Mouse (Mus musculus): Measurements from ENCODE around the gene BC005537. TPM values are rescaled to one million over a fixed set of nuclear protein-coding genes. Genes with fewer than 3 reads are reported as not detected.

The BC005537 gene
- total and polyA plus RNA-seq, 2 experiments from 2014 or later, result 14.0 to 43.9 TPM

DNA sequence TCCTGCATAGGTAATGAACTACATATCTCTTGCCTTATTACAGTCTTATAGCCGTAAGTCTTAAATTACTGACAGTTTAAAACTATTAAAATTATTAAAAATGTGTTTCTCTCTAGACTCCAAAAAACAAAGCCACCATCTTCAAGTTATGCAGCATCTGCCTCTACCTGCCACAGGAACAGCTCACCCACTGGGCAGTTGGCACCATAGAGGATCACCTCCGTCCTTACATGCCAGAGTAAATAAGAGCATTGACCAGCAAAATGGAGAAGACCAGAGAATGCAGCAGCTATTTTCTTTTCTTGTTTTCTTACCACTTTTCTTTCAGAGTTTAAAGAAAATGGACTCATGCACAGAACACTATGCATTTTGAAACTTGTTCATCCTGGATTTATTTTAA, 11.1 kb downstream of the BC005537 start:
- ATAC-seq (ENCODE audit: insufficient read depth, low read depth), result no peak
- no peak overlapping the region for H3K9ac ChIP-seq (replicated peaks; ENCODE audit: low read depth, low read length)
- no peak overlapping the region for H3K27ac ChIP-seq (ENCODE audit: low read depth)
- no peaks in the 10 kb centered on the region for H3K4me1 ChIP-seq (ENCODE audit: control insufficient read depth, insufficient read depth)
- TF ChIP-seq EP300 (IDR thresholded peaks at IDR 0.05; ENCODE audit: low read depth), result no peak
- TF ChIP-seq CTCF (IDR thresholded peaks at IDR 0.05; ENCODE audit: low read depth), result no peak
- H3K27me3 ChIP-seq (ENCODE audit: control insufficient read depth, insufficient read depth, low read length), result no peaks in the 10 kb centered on the region
- DNase-seq (ENCODE audit: low spot score), result no peak
- no peak overlapping the region for H3K4me3 ChIP-seq (ENCODE audit: low read depth, low read length)
- H3K9me3 ChIP-seq (replicated peaks; ENCODE audit: control insufficient read depth, low read length), result no peaks in the 10 kb centered on the region
- no peak overlapping the region for H3K4me2 ChIP-seq (ENCODE audit: low read depth, low read length)
- WGBS, result 89% methylated on average over 2 of the region's 2 CpGs
- H3K36me3 ChIP-seq (replicated peaks; ENCODE audit: control insufficient read depth, insufficient read depth, low read length), result peaks cover 69% of the 10 kb centered on the region

DNA sequence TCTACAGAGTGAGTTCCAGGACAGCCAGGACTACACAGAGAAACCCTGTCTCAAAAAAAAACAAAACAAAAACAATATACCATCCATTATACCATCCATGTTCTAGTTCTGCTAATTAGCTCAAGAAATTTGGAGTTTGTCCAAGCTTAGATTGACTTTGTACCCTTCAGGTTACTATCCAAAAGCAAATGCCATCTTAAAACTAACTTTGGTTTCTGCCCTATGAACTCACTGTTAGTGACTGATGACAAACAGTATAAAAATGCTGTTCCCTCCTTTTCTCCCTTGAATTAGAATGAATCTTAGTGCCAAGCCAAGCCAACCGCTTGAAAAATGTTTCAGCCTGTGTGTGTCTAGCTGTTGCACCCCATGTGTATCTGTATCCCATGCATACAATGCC, 13.2 kb downstream of the BC005537 start:
- no peaks in the 10 kb centered on the region for H3K27me3 ChIP-seq (ENCODE audit: control insufficient read depth, insufficient read depth, low read length)
- WGBS, result 83% methylated on average over 1 of the region's 1 CpGs
- no peak for TF ChIP-seq CTCF (IDR thresholded peaks at IDR 0.05; ENCODE audit: low read depth)
- TF ChIP-seq EP300 (IDR thresholded peaks at IDR 0.05; ENCODE audit: low read depth), result no peak
- H3K4me1 ChIP-seq (ENCODE audit: control insufficient read depth, insufficient read depth), result no peaks in the 10 kb centered on the region
- H3K4me2 ChIP-seq (ENCODE audit: low read depth, low read length), result no peak overlapping the region
- H3K9ac ChIP-seq (replicated peaks; ENCODE audit: low read depth, low read length), result no peak overlapping the region
- no peaks in the 10 kb centered on the region for H3K9me3 ChIP-seq (replicated peaks; ENCODE audit: control insufficient read depth, low read length)
- DNase-seq (ENCODE audit: low spot score) (no peak), ATAC-seq (ENCODE audit: insufficient read depth, low read depth) (no peak)
- H3K27ac ChIP-seq (ENCODE audit: low read depth), result no peak overlapping the region
- no peak overlapping the region for H3K4me3 ChIP-seq (ENCODE audit: low read depth, low read length)
- H3K36me3 ChIP-seq (replicated peaks; ENCODE audit: control insufficient read depth, insufficient read depth, low read length), result peaks cover 68% of the 10 kb centered on the region

DNA sequence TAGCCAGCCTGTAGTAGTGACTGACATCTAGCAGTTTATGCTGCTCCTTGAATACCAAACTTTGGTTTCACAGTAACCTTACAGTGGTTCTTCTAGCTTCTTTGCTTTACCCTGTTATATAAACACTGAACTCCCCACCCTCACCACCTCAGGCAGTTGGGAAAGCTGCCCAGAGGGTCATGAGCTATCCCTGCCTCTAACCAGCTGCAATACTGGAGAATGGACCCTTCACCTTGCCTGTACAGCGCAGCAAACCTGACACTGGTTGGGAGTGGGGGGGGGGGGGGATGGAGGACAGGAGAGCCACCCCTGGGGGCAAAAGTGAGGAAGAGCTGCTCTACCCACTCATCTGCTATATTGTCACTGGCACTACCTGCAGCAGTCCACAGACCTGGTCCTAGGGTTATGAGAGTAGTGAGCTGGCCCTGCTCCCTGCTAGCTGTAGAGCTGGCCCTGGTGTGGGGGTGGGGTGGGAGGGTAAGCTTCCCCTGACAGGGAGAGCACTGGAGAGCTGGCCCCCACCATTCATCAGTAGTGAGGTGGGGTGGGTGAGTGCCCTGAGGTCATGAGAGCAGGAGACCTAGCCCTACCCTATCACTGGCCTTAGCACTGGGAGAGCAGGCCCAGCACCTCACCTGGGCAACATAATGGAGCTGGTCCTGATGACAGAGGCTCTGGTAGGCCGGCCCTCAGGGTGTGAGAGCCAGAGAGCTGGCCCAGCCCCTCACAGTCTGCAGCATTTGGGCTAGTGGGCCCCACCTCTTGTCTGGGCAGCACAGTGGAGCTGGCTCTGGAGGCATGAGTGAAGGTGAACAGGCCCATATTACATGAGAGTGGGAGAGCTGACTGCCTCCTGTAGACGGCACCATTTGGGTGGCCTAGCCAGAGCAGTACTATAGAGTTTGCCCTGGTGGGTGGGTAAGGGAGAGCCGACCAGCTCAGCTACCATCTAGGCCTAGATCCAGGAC, 15.0 kb downstream of the BC005537 start:
- Histone ChIP-seq H3K4me2 (ENCODE audit: low read depth, low read length) (no peak overlapping the region), H3K4me1 (ENCODE audit: control insufficient read depth, insufficient read depth) (no peaks in the 10 kb centered on the region), H3K27me3 (ENCODE audit: control insufficient read depth, insufficient read depth, low read length) (no peaks in the 10 kb centered on the region), H3K4me3 (ENCODE audit: low read depth, low read length) (no peak overlapping the region), H3K9me3 (replicated peaks; ENCODE audit: control insufficient read depth, low read length) (no peaks in the 10 kb centered on the region), H3K9ac (replicated peaks; ENCODE audit: low read depth, low read length) (no peak overlapping the region), H3K27ac (ENCODE audit: low read depth) (no peak overlapping the region), H3K36me3 (replicated peaks; ENCODE audit: control insufficient read depth, insufficient read depth, low read length) (peaks cover 61% of the 10 kb centered on the region)
- no peak for DNase-seq (ENCODE audit: low spot score)
- peak; percentile 49 for ATAC-seq (ENCODE audit: insufficient read depth, low read depth)
- TF ChIP-seq CTCF (IDR thresholded peaks at IDR 0.05; ENCODE audit: low read depth) (no peak), EP300 (IDR thresholded peaks at IDR 0.05; ENCODE audit: low read depth) (no peak)
- 63% methylated on average over 4 of the region's 4 CpGs for WGBS

DNA sequence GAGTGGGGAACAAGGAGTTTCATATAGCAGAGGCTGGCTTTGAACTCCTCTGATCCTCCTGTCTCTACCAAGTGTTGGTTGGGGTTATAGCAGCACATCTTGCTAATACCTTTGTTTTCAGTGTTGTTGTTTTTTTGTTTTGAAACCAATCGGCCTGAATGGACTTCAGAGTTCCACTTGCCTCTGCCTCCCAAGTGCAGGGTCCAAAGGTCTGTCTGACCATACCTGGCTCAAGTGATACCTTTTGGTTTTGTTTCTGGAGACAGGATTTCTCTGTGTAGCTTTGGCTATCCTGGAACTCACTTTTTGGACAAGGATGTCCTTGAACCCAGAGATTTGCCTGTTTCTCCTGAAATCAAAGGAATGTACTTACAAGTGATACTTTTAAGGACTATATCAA, 18.5 kb downstream of the BC005537 start:
- Histone ChIP-seq H3K36me3 (replicated peaks; ENCODE audit: control insufficient read depth, insufficient read depth, low read length) (peaks cover 32% of the 10 kb centered on the region), H3K4me1 (ENCODE audit: control insufficient read depth, insufficient read depth) (no peaks in the 10 kb centered on the region), H3K9me3 (replicated peaks; ENCODE audit: control insufficient read depth, low read length) (no peaks in the 10 kb centered on the region), H3K27ac (ENCODE audit: low read depth) (no peak overlapping the region), H3K9ac (replicated peaks; ENCODE audit: low read depth, low read length) (no peak overlapping the region), H3K4me2 (ENCODE audit: low read depth, low read length) (no peak overlapping the region), H3K27me3 (ENCODE audit: control insufficient read depth, insufficient read depth, low read length) (no peaks in the 10 kb centered on the region), H3K4me3 (ENCODE audit: low read depth, low read length) (no peak overlapping the region)
- ATAC-seq (ENCODE audit: insufficient read depth, low read depth), result no peak
- WGBS, result 76% methylated on average over 1 of the region's 1 CpGs
- TF ChIP-seq CTCF (IDR thresholded peaks at IDR 0.05; ENCODE audit: low read depth), result no peak
- TF ChIP-seq EP300 (IDR thresholded peaks at IDR 0.05; ENCODE audit: low read depth), result no peak
- DNase-seq (ENCODE audit: low spot score), result no peak

DNA sequence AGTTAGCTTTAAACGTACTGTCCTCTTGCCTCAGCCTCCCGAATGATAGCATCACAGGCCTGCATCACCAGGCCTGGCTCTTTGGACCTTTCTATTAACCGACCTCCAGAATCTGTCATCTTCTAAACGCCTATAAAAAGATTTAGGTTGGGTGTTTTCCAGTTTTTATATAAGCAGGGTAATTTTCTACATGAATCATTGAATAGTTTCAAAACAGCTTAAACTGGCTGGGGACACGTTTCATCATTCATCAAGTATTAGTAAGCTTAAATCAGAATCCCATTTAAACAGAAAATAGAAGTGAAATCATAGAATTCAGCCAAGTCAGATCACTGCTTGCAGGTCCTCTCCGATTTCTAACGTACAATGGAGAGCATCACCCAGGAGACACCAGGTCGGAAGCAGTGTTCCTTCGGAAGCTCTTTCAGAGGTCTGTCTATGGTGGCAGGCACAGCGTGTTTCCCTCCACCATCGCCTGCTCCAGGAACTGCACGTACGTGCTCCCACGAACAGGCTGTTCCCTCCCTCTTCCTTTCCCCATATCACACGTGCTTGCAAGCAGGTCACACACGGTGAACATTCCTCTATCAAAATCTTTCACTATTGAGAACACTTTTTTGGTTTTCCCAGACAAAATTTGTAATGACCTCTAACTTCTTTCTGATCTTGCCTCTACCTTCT, 21.3 kb downstream of the BC005537 start:
- H3K27me3 ChIP-seq (ENCODE audit: control insufficient read depth, insufficient read depth, low read length), result no peaks in the 10 kb centered on the region
- H3K27ac ChIP-seq (ENCODE audit: low read depth), result no peak overlapping the region
- no peak overlapping the region for H3K4me3 ChIP-seq (ENCODE audit: low read depth, low read length)
- 70% methylated on average over 16 of the region's 16 CpGs for WGBS
- TF ChIP-seq CTCF (IDR thresholded peaks at IDR 0.05; ENCODE audit: low read depth), result no peak
- TF ChIP-seq EP300 (IDR thresholded peaks at IDR 0.05; ENCODE audit: low read depth), result no peak
- H3K4me2 ChIP-seq (ENCODE audit: low read depth, low read length), result no peak overlapping the region
- peaks cover 27% of the 10 kb centered on the region for H3K36me3 ChIP-seq (replicated peaks; ENCODE audit: control insufficient read depth, insufficient read depth, low read length)
- DNase-seq (ENCODE audit: low spot score) (no peak), ATAC-seq (ENCODE audit: insufficient read depth, low read depth) (no peak)
- 0 out of 2 replicates have a peak, but pooled peaks cover 7% of the 10 kb centered on the region for H3K4me1 ChIP-seq (ENCODE audit: control insufficient read depth, insufficient read depth)
- no peaks in the 10 kb centered on the region for H3K9me3 ChIP-seq (replicated peaks; ENCODE audit: control insufficient read depth, low read length)
- no peak overlapping the region for H3K9ac ChIP-seq (replicated peaks; ENCODE audit: low read depth, low read length)

All from heart, postnatal 0 days (tissue).